Mouse (Mus musculus): ENCODE measurements around the gene Rbpms2. TPM values are rescaled to one million over a fixed set of nuclear protein-coding genes. Genes with fewer than 3 reads are reported as not detected.

Rbpms2 gene
- polyA plus RNA-seq, 1 experiment from 2014 or later = 10.3 TPM

DNA sequence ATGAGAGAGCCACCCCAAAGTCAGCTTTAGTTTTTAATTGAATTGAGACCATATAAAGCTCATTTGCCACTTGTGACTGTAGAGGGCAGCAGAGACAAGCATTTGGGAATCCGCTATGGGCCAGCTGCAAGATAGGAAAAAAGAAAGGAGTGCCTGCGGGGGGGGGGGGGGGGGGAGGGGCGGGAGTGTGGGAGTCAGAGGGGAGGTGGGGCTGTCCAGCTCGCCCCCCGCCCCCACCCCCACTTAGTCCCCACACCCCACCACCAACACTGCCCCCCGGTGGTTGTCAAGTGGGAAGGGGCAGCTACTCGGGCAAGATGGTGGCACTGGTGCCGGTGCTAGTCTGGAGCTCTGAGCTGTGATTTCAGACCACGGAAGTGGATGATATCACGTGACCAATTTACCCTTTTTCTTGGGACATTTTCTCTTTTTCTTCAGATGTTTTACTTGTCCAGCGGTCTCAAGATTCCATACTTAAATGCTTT lies 30.6 kb upstream of the Rbpms2 start:
- Histone ChIP-seq H3K4me1 (no peaks in the 10 kb centered on the region), H3K27ac (no peak overlapping the region), H3K36me3 (peaks cover 14% of the 10 kb centered on the region), H3K27me3 (replicated peaks) (no peaks in the 10 kb centered on the region), H3K4me2 (replicated peaks) (no peak overlapping the region), H3K9ac (no peak overlapping the region), H3K4me3 (no peak overlapping the region), H3K9me3 (no peaks in the 10 kb centered on the region)
- no peak for ATAC-seq (ENCODE audit: low FRiP score, low read depth)
- WGBS = 58% methylated on average over 7 of the region's 11 CpGs

DNA sequence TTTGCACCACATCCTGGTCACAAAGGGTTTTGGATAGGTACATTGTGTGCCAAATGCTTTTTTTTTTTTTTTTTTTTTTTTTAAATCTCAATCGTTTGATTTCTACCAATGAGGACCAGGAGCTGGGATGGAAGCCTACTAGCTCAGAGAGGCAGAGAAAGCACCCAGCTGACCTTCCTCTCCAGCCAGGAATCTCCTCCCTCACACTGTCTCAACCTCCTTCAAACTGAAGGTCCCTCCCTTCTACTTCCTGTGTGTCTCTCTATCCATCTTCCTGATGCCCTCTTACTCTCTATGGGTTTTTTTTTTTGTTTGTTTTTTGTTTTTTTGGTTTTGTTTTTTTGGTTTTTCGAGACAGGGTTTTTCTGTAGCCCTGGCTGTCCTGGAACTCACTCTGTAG lies 28.5 kb upstream of the Rbpms2 start:
- H3K4me2 ChIP-seq (replicated peaks) = no peak overlapping the region
- no peaks in the 10 kb centered on the region for H3K9me3 ChIP-seq
- H3K9ac ChIP-seq = no peak overlapping the region
- 74% methylated on average over 2 of the region's 2 CpGs for WGBS
- no peaks in the 10 kb centered on the region for H3K27me3 ChIP-seq (replicated peaks)
- H3K4me3 ChIP-seq = no peak overlapping the region
- H3K36me3 ChIP-seq = no peaks in the 10 kb centered on the region
- no peak overlapping the region for H3K27ac ChIP-seq
- no peak for ATAC-seq (ENCODE audit: low FRiP score, low read depth)
- peaks cover 2% of the 10 kb centered on the region; the same call in 1 of the 2 replicates for H3K4me1 ChIP-seq

DNA sequence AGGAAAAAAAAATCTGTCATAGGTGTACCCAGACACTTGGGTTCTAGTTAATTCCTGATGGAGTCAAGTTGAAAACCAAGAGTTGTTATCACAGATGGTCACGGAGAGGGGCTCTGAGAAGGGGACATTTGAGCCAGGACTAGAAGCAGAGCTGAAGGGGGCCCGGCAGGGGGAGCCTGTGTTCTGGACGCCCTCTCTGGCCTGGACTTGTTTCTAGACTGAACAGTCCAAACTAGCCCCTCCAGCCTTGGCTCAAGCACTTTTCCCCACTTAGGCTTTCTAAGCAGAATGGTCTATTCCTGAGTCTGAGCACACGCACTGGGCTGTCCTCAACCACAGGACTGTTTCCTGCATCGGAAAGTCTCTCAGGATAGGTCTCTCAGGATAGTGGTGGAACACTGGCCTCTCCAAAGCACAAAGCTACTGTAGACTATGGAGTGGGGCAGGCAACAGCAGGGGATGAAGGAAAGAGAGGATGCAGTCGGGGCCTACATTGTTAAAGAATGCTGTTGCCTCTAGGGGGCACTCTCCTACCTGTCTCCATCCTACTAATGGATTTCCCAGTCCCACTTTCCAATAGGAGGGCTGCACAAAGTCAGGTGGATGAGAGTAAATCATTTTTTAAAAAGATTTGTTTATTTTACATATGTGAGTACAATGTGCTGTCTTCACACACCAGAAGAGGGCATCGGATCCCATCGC lies 25.9 kb upstream of the Rbpms2 start:
- Histone ChIP-seq H3K27me3 (replicated peaks) (peaks cover 4% of the 10 kb centered on the region; the same call in 1 of the 2 replicates), H3K9me3 (no peaks in the 10 kb centered on the region), H3K27ac (no peak overlapping the region), H3K4me3 (no peak overlapping the region), H3K4me1 (peaks cover 2% of the 10 kb centered on the region; the same call in 1 of the 2 replicates), H3K9ac (no peak overlapping the region), H3K4me2 (replicated peaks) (no peak overlapping the region), H3K36me3 (no peaks in the 10 kb centered on the region)
- 51% methylated on average over 8 of the region's 8 CpGs for WGBS
- no peak for ATAC-seq (ENCODE audit: low FRiP score, low read depth)

DNA sequence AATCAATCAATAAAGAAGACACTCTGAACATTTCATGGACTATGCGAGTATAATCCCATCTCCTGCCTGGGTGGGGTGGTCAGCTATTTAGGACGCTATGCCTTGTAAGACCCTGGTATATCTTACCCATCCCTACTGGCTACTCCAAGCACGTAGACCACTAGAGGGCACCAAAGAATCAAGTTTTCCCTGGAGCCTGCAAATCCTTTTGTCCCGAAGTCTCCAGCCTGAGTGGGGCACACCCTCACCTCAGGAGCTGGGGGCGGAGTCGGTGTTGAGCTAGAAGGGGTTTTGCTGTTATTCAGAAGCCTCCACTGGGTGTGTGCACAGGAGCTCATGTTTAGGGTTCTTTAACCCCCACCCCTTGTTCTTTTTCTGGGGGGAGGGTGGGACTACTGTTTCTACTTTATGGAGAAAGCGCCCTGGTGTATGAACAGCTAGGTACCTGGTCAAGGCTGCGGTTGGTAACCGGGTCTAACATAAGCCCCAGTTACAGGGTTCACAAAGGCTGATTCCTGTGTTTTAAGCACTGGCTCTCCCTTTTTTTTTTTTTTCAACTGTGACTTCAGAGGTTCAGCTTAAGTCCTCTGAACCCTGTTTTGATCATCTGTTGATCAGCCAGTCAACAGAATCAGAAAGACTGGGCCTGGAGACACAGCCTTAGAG lies 23.8 kb upstream of the Rbpms2 start:
- H3K4me3 ChIP-seq = no peak overlapping the region
- H3K4me2 ChIP-seq (replicated peaks) = peak overlapping the region; percentile 47
- H3K9ac ChIP-seq = 0 out of 2 replicates have a peak overlapping the region, but pooled peaks have one; percentile 33
- H3K9me3 ChIP-seq = no peaks in the 10 kb centered on the region
- H3K27me3 ChIP-seq (replicated peaks) = peaks cover 4% of the 10 kb centered on the region; the same call in 1 of the 2 replicates
- H3K4me1 ChIP-seq = peaks cover 2% of the 10 kb centered on the region; the same call in 1 of the 2 replicates
- 9% methylated on average over 9 of the region's 9 CpGs for WGBS
- no peaks in the 10 kb centered on the region for H3K36me3 ChIP-seq
- no peak overlapping the region for H3K27ac ChIP-seq
- ATAC-seq (ENCODE audit: low FRiP score, low read depth) = peak; percentile 53

DNA sequence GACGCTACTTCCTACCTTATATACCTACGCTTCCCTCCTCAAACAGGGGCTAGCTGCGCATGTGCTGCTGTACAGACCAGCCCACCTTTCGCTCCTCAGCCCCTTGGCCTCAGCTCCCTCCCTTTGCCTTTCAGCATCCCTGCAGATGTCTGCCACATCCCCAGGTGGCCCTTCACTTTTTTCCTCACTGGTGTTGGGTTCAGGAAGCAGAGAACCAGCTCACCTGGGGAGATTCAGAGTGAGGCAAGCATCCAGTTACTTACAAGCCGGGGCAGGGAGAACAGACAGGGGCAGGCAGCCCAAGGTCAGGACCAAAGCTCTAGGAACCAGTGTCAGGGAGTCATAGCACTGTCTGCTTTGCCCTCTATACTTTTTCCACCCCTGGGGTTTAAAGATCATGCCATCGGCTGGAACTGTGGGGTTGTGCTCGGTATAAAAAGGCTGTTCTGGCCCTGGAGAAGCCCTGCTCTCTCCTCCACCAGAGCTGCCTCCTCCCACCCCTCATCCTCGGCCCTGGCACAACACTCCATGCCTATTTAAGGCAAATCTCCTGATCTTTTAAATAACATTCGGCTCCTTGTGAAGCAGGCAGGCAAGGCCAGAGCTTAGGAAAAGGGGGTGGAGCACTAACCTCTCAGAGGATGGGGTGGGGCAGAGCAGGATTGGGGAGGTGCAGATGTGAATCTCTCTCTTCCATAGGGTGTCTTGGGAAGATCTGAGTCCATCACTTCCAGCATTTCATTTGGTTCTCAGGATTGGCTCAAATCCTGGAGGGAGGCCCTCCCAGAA lies 22.9 kb upstream of the Rbpms2 start:
- H3K4me3 ChIP-seq = no peak overlapping the region
- no peak overlapping the region for H3K4me2 ChIP-seq (replicated peaks)
- no peak overlapping the region for H3K9ac ChIP-seq
- H3K4me1 ChIP-seq = peaks cover 2% of the 10 kb centered on the region; the same call in 1 of the 2 replicates
- H3K9me3 ChIP-seq = no peaks in the 10 kb centered on the region
- no peak for ATAC-seq (ENCODE audit: low FRiP score, low read depth)
- H3K27ac ChIP-seq = no peak overlapping the region
- WGBS = 41% methylated on average over 9 of the region's 9 CpGs
- H3K36me3 ChIP-seq = no peaks in the 10 kb centered on the region
- peaks cover 4% of the 10 kb centered on the region; the same call in 1 of the 2 replicates for H3K27me3 ChIP-seq (replicated peaks)

DNA sequence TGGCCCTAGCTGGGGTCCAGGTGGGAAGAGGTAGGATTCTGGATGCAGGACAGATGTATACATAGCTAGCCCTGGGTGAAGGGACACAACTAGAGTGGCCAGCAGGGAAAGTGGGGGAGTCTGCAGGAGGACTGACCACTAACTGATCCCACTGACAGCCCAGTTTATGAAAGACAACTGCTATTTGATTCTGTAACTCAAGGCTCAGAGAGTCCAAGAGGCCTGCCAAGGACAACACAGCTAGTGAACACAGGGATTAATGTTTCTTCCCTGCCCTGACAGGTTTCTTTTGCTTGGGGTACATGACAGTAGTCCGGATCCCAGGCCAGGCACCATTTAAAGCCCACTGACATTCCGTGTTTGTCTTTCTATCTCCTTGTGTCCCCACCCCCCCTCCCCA lies 22.3 kb upstream of the Rbpms2 start:
- Histone ChIP-seq H3K4me1 (peaks cover 2% of the 10 kb centered on the region; the same call in 1 of the 2 replicates), H3K4me2 (replicated peaks) (no peak overlapping the region), H3K4me3 (no peak overlapping the region), H3K27me3 (replicated peaks) (peaks cover 4% of the 10 kb centered on the region; the same call in 1 of the 2 replicates), H3K27ac (no peak overlapping the region), H3K36me3 (no peaks in the 10 kb centered on the region), H3K9ac (no peak overlapping the region), H3K9me3 (no peaks in the 10 kb centered on the region)
- WGBS = 50% methylated on average over 2 of the region's 2 CpGs
- ATAC-seq (ENCODE audit: low FRiP score, low read depth) = no peak

DNA sequence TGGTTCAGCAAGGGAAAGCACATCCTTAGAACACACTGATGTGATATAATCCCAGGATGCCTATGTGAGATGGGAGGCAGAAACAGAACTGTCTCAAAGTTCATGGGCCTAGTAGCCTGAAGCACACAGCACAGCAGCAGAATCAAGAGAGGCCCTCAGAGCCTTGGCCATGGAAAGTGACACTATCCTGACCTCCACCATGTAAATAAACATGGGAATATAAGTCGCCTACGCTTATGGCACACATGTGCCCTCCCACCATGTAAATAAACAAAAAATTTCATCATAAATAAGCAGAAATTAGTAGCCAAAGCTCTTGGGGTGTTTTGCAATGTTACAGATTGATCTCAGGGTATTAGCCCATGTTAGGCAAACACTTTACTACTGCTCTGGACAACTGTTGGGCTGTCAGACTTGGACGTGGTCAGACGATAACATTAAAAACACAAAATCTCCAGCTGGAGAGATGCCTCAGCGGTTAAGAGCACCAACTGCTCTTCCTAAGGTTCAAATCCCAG lies 17.4 kb upstream of the Rbpms2 start:
- Histone ChIP-seq H3K4me1 (no peaks in the 10 kb centered on the region), H3K4me2 (replicated peaks) (no peak overlapping the region), H3K9ac (no peak overlapping the region), H3K27me3 (replicated peaks) (peaks cover 2% of the 10 kb centered on the region; the same call in 1 of the 2 replicates), H3K4me3 (no peak overlapping the region), H3K27ac (no peak overlapping the region), H3K36me3 (no peaks in the 10 kb centered on the region), H3K9me3 (no peaks in the 10 kb centered on the region)
- WGBS = 88% methylated on average over 5 of the region's 5 CpGs
- no peak for ATAC-seq (ENCODE audit: low FRiP score, low read depth)

DNA sequence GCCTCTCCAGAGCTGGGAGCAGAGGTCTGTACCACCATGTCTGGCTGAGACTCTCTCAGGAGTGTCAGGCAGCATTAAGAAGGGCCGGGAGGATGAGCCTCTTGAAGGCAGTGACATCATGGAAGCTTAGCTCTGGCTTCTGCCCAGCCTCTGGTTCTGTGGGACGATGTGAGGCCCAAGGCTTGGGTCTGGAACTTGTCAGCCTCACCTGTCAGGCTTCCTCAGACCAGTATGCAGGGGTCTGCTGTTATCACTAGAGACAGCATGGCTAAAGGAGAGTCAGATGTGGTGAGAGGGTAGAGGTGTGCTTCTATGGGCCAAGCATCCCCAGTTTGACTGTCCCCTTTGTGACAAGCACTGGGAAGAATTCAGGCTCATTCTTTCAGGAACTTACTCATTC lies 16.4 kb upstream of the Rbpms2 start:
- no peak overlapping the region for H3K4me3 ChIP-seq

DNA sequence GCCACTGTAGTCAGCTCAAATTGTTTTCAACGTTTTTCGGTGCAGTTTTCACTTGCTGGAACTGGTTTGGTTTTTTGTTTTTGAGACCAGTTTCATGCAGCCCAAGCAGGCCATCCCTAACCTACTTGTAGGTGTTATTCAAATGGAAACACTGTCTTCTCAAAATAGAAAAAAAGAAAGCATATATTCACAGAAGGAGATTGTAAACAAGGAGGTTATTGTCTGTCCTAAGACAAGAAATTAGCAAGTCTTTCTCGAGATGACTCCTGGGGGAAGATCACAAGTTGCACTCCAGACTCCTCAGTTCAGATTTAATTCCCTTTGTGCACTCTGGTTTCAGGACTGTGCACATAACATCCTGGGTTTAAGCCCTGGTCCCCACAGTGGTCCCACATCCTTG lies 10.1 kb upstream of the Rbpms2 start:
- H3K9ac ChIP-seq = no peak overlapping the region
- H3K27me3 ChIP-seq (replicated peaks) = no peaks in the 10 kb centered on the region
- no peak overlapping the region for H3K4me3 ChIP-seq
- no peaks in the 10 kb centered on the region for H3K9me3 ChIP-seq
- no peak for ATAC-seq (ENCODE audit: low FRiP score, low read depth)
- H3K36me3 ChIP-seq = no peaks in the 10 kb centered on the region
- no peaks in the 10 kb centered on the region for H3K4me1 ChIP-seq
- WGBS = 69% methylated on average over 3 of the region's 3 CpGs
- no peak overlapping the region for H3K27ac ChIP-seq
- H3K4me2 ChIP-seq (replicated peaks) = no peak overlapping the region

More for the DNA sequence above, 16.4 kb upstream of the Rbpms2 start:
- H3K27ac ChIP-seq = no peak overlapping the region
- H3K4me1 ChIP-seq = no peaks in the 10 kb centered on the region
- H3K4me2 ChIP-seq (replicated peaks) = no peak overlapping the region
- WGBS = 76% methylated on average over 2 of the region's 2 CpGs
- no peaks in the 10 kb centered on the region for H3K9me3 ChIP-seq
- no peaks in the 10 kb centered on the region for H3K36me3 ChIP-seq
- H3K9ac ChIP-seq = no peak overlapping the region
- no peak for ATAC-seq (ENCODE audit: low FRiP score, low read depth)
- no peaks in the 10 kb centered on the region for H3K27me3 ChIP-seq (replicated peaks)

DNA sequence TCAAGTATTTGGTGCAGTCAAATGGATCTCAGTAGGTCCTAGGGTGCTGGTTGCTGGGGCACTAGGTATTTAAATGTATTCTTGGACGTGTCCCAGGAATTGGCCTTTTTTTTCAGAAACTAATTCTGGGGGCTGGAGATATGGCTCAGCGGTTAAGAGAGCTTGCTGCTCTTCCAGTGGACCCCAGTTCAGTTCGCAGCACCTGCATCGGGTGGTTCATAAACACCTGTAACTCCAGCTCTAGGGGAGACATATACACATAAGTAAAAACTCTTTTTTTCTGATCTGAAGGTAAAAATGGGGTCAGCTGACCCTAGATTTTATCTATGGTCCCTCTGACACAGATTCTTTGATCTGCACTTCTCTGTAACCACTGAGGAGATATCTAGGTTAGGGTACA lies 8.3 kb upstream of the Rbpms2 start:
- no peak for ATAC-seq (ENCODE audit: low FRiP score, low read depth)
- Histone ChIP-seq H3K27ac (no peak overlapping the region), H3K36me3 (no peaks in the 10 kb centered on the region), H3K4me1 (no peaks in the 10 kb centered on the region), H3K4me3 (no peak overlapping the region), H3K9ac (no peak overlapping the region), H3K27me3 (replicated peaks) (no peaks in the 10 kb centered on the region), H3K4me2 (replicated peaks) (no peak overlapping the region), H3K9me3 (no peaks in the 10 kb centered on the region)
- WGBS = 89% methylated on average over 4 of the region's 4 CpGs

DNA sequence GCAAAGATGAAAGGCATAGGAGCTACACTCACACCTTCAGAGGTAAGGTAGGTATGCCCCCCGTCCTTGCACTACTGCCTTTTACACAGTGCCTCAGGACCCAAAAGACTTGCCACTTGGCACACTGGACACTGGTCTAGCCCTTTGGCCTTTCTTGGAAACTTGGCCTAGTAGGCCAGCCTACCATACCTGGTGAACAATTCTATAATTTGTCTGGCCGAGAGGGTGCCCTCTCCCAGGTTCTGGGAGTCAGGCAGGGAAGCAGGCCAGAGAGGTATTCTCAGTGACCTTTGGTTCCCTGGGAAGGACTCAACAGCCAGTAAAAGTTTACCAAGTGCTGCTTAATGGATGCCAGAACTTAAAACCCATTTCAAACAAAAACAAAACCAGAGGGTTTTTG lies 7.8 kb upstream of the Rbpms2 start:
- Histone ChIP-seq H3K4me1 (no peaks in the 10 kb centered on the region), H3K36me3 (no peaks in the 10 kb centered on the region), H3K27ac (no peak overlapping the region), H3K9me3 (no peaks in the 10 kb centered on the region), H3K4me3 (no peak overlapping the region), H3K9ac (no peak overlapping the region), H3K4me2 (replicated peaks) (no peak overlapping the region), H3K27me3 (replicated peaks) (no peaks in the 10 kb centered on the region)
- 76% methylated on average over 2 of the region's 2 CpGs for whole genome bisulfite sequencing
- no peak for ATAC-seq (ENCODE audit: low FRiP score, low read depth)

DNA sequence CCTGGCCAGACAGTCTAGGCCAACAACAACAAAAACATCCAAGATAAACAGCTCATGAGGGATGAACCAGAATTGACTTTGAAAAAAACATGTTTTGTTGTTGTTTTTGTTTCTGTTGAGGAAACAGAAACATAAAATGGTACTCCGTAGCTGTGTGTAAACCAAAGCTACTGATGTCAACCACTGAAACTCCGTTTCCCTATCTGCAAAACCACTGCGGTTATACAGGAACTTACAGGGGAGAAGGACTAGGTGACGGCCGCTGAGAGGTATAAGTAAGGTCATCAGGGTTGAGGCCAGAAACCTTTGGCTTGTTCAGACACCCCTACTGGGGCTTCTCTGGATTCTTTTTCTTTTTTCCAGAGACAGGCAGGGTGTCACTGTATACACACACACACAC lies 6.6 kb upstream of the Rbpms2 start:
- no peak overlapping the region for H3K4me2 ChIP-seq (replicated peaks)
- H3K9me3 ChIP-seq = no peaks in the 10 kb centered on the region
- no peak overlapping the region for H3K9ac ChIP-seq
- no peaks in the 10 kb centered on the region for H3K36me3 ChIP-seq
- no peaks in the 10 kb centered on the region for H3K4me1 ChIP-seq
- H3K27ac ChIP-seq = no peak overlapping the region
- WGBS = 88% methylated on average over 5 of the region's 5 CpGs
- peaks cover 7% of the 10 kb centered on the region for H3K27me3 ChIP-seq (replicated peaks)
- ATAC-seq (ENCODE audit: low FRiP score, low read depth) = no peak
- no peak overlapping the region for H3K4me3 ChIP-seq
